Mouse (Mus musculus) retina, adult 2 months (tissue): ENCODE results near the gene Gale.
"Not testable (repeated sequence)": the region's sequence is repeated elsewhere in the genome, so short reads cannot be mapped to it uniquely, and the experiment has no call there.

ENCODE experiments used
- DNase-seq: peaks from one replicate; pipeline ENCODE4 v3.0.0-alpha.2; 2012; ENCODE audit warnings: low read depth, low spot score

The Gale gene

GRCm38 (mm10) chr4:135963457-135964193, at the start of gene Gale:
Gale (plus strand) TSS chr4:135963727.
- peak; percentile 91 for DNase-seq

GRCm38 (mm10) chr4:135918635-135919279, 44.8 kb upstream of the Gale start:
- DNase-seq: no peak

DNA sequence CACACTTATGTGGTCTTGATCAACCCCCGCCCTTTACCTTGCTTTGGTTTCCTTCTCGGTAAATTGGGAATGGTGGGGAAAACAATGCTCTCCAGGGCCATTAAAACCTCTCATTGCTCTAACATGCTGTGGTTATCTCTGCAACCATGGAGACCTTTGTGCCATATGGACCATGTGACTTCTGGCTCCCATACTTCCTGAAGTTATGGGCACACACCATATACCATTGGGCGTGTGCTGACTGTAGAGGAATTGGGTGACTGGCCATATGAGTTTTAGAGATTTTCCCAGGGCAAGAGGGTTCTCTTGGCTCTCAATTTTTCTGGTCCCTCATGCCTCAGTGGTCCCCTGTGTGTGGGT, 44.3 kb upstream of the Gale start:
- DNase-seq: no peak

DNA sequence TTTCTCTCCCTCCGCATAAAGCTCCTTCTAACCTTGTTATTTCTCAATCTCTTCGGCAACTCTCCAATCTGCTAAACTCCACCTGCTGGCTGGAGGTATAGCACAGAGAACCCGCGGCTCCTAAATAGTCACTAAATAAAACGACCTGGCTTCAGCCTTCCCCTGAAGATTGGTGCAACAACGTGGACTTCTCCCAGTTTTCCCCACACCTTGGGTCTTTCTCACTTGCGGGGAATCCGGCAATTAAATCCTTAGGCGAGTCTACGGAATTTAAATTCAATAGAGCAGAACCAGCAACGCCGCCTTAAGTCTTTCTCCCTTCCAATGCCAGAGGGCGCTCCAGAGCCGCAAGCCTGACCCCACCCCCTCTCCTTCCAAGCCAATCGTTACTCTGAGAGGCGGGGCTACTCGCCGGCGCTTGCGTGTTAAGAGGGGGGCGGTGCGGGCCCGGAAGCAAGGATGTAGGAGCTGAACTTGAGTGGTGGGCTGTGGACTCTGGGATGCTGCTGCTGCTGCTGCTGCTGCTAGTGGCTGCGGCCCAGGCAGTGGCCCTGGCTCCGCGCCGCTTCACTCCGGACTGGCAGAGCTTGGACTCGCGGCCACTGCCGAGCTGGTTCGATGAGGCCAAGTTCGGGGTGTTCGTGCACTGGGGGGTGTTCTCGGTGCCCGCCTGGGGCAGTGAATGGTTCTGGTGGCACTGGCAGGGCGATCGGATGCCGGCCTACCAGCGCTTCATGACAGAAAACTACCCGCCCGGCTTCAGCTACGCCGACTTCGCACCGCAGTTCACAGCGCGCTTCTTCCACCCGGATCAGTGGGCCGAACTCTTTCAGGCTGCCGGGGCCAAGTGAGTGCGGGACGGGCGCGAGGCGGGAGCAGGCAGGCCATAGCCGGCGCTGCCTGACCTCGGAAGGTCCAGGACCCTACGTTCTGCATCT, 43.0 kb upstream of the Gale start, which contains the start of gene Fuca1:
Fuca1 (plus strand) TSS at position 432 of the 938 bp plus-strand sequence.
- DNase-seq: peak; percentile 85

- DNase-seq: no peak
Observed at GRCm38 (mm10) chr4:135921257-135922120, 42.0 kb upstream of the Gale start.

DNA sequence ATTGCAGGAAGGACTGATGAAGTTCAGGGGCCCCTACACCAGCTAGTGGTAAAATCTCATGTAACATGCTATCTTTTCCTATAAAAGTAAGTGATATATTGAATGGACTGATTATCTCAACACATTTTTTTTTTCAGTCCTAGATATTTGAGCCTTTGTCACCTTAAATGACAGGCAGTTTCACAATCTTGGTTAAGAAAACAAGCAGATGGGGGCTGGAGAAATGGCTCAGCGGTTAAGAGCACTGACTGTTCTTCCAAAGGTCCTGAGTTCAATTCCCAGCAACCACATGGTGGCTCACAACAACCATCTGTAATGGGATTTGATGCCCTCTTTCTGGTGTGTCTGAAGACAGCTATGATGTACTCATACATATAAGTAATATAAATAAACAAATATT, 41.3 kb upstream of the Gale start:
- DNase-seq: no peak

GRCm38 (mm10) chr4:135924418-135924817, 39.1 kb upstream of the Gale start:
- no peak for DNase-seq

- DNase-seq: no peak
Observed at GRCm38 (mm10) chr4:135925341-135925740, 38.2 kb upstream of the Gale start.

- no peak for DNase-seq
Observed at GRCm38 (mm10) chr4:135926195-135926808, 37.2 kb upstream of the Gale start.

DNA sequence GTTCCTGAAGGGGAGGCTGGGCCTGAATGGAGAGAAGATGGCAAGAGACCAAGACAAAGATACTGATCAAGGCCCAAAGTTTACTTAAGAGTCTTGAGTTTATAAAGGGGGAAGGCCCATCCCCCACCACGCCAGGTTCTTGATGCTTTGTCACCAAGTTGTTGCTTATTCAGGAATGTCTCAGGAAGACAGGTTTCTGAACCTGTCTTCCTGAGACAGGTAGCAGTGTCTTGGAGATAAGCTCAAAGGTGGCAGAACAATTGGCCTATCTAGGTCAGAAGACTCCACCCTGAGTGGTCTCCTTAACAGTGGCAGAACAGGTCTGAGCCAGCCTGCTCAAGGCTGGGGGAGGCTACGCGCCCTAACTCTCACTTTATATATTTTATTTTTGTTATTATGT, 36.7 kb upstream of the Gale start:
- no peak for DNase-seq

DNA sequence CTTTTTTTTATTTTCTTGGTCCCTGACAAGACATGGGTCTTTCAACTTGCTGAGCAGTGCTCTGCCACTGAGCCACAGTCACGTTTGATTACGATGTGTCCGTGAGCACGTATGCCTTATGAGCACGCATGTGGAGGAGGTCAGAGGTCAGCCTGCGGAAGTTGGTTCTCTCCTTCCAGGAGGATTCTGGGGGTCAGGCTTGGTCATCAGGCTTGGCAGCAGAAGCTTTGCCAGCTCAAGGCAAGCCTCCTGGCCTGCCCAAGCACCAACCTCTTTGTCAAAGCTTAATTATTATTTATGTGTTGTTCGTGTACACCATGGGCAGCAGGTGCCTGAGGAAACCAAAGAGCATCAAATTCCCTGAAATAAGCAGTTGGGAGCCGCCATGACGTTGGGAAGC, 35.2 kb upstream of the Gale start:
- no peak for DNase-seq

DNA sequence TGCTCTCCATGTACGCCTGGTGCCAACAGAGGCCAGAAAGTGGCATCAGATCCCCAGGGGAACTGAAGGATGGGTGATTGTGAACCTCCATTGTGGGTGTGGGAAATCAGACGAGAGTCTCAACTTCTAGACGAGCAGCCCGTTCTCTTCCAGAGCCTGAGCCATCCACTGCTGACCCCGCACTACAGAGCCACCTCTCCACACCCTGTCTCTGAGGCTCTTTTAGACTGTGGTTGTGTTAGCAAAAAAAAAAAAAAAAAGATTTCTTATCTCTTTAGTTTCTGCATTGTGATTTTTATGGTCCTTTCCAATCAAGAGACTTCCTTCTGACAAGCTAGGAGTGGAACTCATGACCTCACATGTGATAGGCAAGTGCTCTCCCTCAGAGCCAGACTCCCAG, 34.1 kb upstream of the Gale start:
- DNase-seq: no peak

DNA sequence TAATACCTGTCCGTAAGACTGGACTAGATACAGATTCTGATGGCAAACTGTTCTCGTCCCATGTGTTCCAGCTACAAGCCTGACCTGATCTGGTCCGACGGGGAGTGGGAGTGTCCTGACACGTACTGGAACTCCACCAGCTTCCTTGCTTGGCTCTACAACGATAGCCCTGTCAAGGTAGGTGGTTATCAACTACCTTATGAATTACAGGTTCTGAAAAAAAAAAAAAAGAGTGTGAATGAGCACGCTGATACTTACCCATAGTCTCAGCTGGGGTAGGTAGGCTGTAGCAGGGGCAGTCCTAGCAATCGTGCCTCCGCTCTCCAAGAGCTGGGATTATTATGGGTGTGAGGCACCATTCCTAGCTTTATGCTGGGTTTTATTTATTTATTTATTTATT, 33.7 kb upstream of the Gale start:
- DNase-seq: no peak

- no peak for DNase-seq
Observed at GRCm38 (mm10) chr4:135930239-135930638, 33.3 kb upstream of the Gale start.

GRCm38 (mm10) chr4:135931832-135932231, 31.7 kb upstream of the Gale start:
- no peak for DNase-seq

GRCm38 (mm10) chr4:135934708-135935500, 28.6 kb upstream of the Gale start:
- DNase-seq: no peak

- no peak for DNase-seq
Observed at GRCm38 (mm10) chr4:135935502-135935901, 28.0 kb upstream of the Gale start.

DNA sequence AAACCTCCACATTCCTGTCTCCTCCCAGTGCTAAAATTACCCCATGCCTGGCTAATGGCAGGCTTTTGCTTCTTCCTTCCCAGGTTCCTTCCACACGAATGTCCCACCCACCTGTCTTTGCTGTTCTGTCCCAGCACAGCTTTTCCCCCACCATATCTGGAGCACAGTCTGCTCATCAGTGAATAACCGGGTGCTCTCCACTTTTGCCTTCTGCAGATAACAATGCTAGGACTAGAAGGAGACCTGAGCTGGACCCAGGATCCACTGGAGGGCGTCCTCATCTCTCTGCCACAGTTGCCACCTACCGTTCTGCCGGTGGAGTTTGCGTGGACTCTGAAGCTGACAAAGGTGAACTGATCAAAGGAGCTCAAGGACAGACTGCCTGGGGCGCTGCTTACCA, 24.7 kb upstream of the Gale start:
- no peak for DNase-seq

GRCm38 (mm10) chr4:135941026-135941425, 22.5 kb upstream of the Gale start:
- DNase-seq: not testable (repeated sequence)

DNA sequence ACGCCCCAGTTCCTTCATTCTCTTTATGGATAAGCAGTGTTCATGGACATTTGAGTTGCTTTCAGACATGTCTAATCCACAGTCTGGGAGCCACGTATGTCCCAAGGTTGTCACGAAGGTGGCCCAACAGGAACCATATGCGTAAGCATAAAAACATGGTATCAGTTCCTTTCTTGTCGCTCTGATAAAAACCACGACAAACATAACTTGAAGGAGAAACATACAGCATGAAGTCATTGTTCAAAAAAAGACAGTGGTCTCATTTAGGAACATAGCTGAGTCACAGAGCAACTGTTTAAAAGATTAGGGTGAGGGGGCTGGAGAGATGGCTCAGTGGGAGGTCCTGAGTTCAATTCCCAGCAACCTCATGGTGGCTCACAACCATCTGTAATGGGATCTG, 21.3 kb upstream of the Gale start:
- DNase-seq: no peak
